Mouse (Mus musculus) liver, embryonic 16.5 days (tissue): ENCODE measurements around the gene Cib1. TPM values are rescaled to one million over a fixed set of nuclear protein-coding genes. Genes with fewer than 3 reads are reported as not detected.

Experiments
- ATAC-seq: fragments of 200-750 bp; cut with Nextera tagmentation; 2 replicates; pipeline ENCODE4 v1.8.0; 2017; ENCODE audit warnings: low read depth, mild to moderate bottlenecking, moderate number of reproducible peaks, moderate library complexity
- H3K27ac ChIP-seq: fragments of 300-500 bp; sonication (generic); 2 replicates; pipeline ENCODE4 v1.5.1; 2014; ENCODE audit warnings: mild to moderate bottlenecking, low read length
- H3K27me3 ChIP-seq: fragments of 300-500 bp; sonication (generic); 2 replicates; pipeline ENCODE4 v1.6.1; 2014; ENCODE audit warnings: low read depth, low read length, mixed read lengths; ENCODE audit not compliant: control insufficient read depth, insufficient read depth
- H3K36me3 ChIP-seq: fragments of 300-500 bp; sonication (generic); 2 replicates; pipeline ENCODE4 v1.6.1; 2014; ENCODE audit warnings: mild to moderate bottlenecking; ENCODE audit not compliant: control insufficient read depth, insufficient read depth
- H3K4me1 ChIP-seq: fragments of 300-500 bp; sonication (generic); 2 replicates; pipeline ENCODE4 v1.6.1; 2014; ENCODE audit warnings: low read depth, low read length, mixed read lengths; ENCODE audit not compliant: control insufficient read depth
- H3K4me2 ChIP-seq: fragments of 300-500 bp; sonication (generic); 2 replicates; pipeline ENCODE4 v1.6.1; 2014; ENCODE audit warnings: low read depth, low read length, mixed read lengths
- H3K4me3 ChIP-seq: fragments of 300-500 bp; sonication (generic); 2 replicates; pipeline ENCODE4 v1.5.1; 2014; ENCODE audit warnings: low read depth, mild to moderate bottlenecking, low read length
- H3K9ac ChIP-seq: fragments of 300-500 bp; sonication (generic); 2 replicates; pipeline ENCODE4 v1.6.1; 2014; ENCODE audit warnings: low read depth, low read length
- H3K9me3 ChIP-seq: fragments of 300-500 bp; sonication (generic); replicated peaks from 2 replicates; pipeline ENCODE4 v1.6.1; 2016; ENCODE audit warnings: low read length; ENCODE audit not compliant: control insufficient read depth
- WGBS: fragments of 180-500 bp; shearing (Covaris S2); extraction: QIAGEN DNeasy Blood & Tissue Kit; methylation state at CpG from one replicate; pipeline ENCODE4 v1.1.7; 2014; ENCODE audit not compliant: insufficient replicate concordance; 5-methylcytosine and 5-hydroxymethylcytosine counted together
- polyA plus RNA-seq: library from polyadenylated mRNA; unstranded; fragments of >200 nt; fragmentation: Nextera tagmentation; extraction: Ambion mirVana; gene quantifications from 2 replicates; pipeline ENCODE4 v1.2.1, GENCODE M21; 2015

The Cib1 gene
- polyA plus RNA-seq, 1 experiment from 2014 or later: 77.0 TPM

DNA sequence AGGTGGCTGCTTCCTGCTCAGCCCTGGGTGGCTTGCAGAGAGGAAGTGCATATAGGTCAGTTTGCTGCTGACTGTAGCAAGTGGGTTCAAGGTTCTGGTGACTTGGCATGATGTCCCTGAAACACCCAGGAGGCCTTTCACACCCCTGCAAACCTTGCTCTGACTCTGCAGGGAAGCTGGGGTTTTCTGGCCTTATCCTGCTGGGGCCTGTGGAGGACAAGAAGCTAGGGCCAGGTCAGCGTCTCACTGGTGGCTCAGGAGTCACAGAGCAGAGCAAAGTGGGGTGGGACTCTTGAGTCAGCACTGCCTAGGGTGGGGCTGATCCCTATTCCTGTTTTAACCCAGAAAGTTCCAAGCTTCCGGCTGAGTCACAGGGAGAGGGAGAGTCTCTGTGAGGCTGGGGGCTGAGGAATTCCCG lies 25.3 kb downstream of the Cib1 start:
- no peak for ATAC-seq
- Histone ChIP-seq H3K9ac (peak overlapping the region; percentile 70), H3K27ac (peak overlapping the region; percentile 99), H3K4me1 (peaks cover 99% of the 10 kb centered on the region), H3K36me3 (peaks cover 4% of the 10 kb centered on the region; the same call in 1 of the 2 replicates), H3K4me3 (peak overlapping the region; percentile 41), H3K27me3 (no peaks in the 10 kb centered on the region), H3K9me3 (no peaks in the 10 kb centered on the region), H3K4me2 (peak overlapping the region; percentile 74)
- 19% methylated on average over 3 of the region's 3 CpGs for WGBS

- H3K9ac ChIP-seq: peak overlapping the region; percentile 70
- H3K4me1 ChIP-seq: peaks cover 100% of the 10 kb centered on the region
- H3K36me3 ChIP-seq: peaks cover 10% of the 10 kb centered on the region; the same call in 1 of the 2 replicates
- no peak for ATAC-seq
- no peaks in the 10 kb centered on the region for H3K27me3 ChIP-seq
- H3K9me3 ChIP-seq: no peaks in the 10 kb centered on the region
- H3K4me3 ChIP-seq: no peak overlapping the region
- WGBS: 54% methylated on average over 12 of the region's 12 CpGs
- peak overlapping the region; percentile 74 for H3K4me2 ChIP-seq
- H3K27ac ChIP-seq: peak overlapping the region; percentile 99
Measured at GRCm38 (mm10) chr7:80205705-80206589, 26.7 kb downstream of the Cib1 start.

DNA sequence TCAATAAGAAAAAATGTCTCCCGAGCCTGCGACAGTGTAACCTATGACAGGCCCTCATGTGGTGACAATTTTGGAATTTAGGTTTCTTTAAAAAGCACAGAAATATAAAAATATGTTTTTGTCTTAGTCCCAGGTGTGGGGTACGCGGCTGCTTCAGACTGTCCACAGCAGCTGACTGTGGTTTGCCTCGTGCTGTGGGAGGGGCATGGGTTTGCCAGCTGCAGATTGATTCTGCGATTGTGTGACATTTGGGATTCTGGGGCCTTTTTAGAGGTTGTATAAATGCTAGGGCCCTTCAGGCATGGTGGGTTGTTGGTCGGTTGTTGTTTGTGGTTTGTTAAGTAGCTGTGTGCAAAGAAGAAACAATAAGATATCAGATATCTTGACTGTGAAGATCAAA lies 27.7 kb downstream of the Cib1 start:
- Histone ChIP-seq H3K9me3 (no peaks in the 10 kb centered on the region), H3K36me3 (peaks cover 10% of the 10 kb centered on the region; the same call in 1 of the 2 replicates), H3K27ac (peak overlapping the region; percentile 99), H3K4me3 (no peak overlapping the region), H3K4me1 (peaks cover 100% of the 10 kb centered on the region), H3K9ac (no peak overlapping the region; the same call in 1 of the 2 replicates), H3K4me2 (peak overlapping the region; percentile 74; the same call in 1 of the 2 replicates), H3K27me3 (no peaks in the 10 kb centered on the region)
- 38% methylated on average over 7 of the region's 7 CpGs for WGBS
- ATAC-seq: no peak

- H3K27me3 ChIP-seq: no peaks in the 10 kb centered on the region
- WGBS: 62% methylated on average over 4 of the region's 4 CpGs
- ATAC-seq: no peak
- peaks cover 10% of the 10 kb centered on the region; the same call in 1 of the 2 replicates for H3K36me3 ChIP-seq
- no peak overlapping the region for H3K4me3 ChIP-seq
- peaks cover 100% of the 10 kb centered on the region for H3K4me1 ChIP-seq
- H3K9ac ChIP-seq: no peak overlapping the region; the same call in 1 of the 2 replicates
- H3K4me2 ChIP-seq: peak overlapping the region; percentile 51
- H3K9me3 ChIP-seq: no peaks in the 10 kb centered on the region
- H3K27ac ChIP-seq: peak overlapping the region; percentile 84
Measured at GRCm38 (mm10) chr7:80204362-80204761, 28.3 kb downstream of the Cib1 start.

DNA sequence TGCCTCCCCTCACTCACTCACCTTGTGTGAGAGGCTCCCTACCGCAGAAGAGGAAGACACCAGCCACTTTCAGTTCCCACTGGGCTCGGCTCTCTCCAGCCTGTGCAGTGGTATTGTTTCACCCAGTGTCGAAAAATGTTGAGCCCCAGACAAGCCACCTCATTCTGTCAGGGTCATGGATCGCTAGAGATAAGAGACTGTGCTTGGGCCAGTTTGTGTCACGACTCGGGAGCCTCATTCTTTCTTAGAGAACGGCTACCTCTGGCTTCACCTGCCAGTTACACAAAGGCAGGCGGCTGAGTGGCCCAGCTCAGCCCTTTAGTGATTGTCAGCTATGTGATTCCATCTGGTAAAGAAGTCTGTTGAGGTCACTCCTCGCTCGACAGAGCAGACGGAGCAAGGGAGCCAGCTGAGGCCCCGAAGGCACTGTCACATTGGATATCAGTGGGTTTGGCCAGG lies 28.9 kb downstream of the Cib1 start:
- 17% methylated on average over 12 of the region's 12 CpGs for WGBS
- Histone ChIP-seq H3K27ac (peak overlapping the region; percentile 84), H3K4me2 (peak overlapping the region; percentile 51), H3K9ac (peak overlapping the region; percentile 64), H3K9me3 (no peaks in the 10 kb centered on the region), H3K27me3 (no peaks in the 10 kb centered on the region), H3K36me3 (peaks cover 10% of the 10 kb centered on the region; the same call in 1 of the 2 replicates), H3K4me3 (peak overlapping the region; percentile 42), H3K4me1 (peaks cover 94% of the 10 kb centered on the region)
- ATAC-seq: no peak

DNA sequence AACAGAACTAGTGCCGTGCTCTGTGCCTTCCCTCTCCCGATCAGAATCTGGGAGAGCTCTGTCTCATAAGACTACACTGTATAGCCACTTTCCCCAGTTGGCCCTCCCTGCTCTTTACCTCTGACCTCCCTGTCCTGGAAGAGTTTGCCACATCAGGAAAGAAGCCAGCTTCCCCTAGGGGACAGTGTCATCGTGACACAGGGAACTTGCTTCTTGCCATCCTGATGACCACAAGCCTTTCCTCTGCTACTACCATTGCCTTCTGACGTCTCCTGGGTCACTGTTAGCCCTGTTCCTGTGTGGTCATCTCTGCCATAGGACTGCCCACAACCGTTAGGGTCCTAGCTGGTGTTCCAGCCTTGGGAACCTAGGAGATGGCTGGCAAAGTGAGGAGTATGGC lies 29.7 kb downstream of the Cib1 start:
- H3K4me2 ChIP-seq: peak overlapping the region; percentile 51
- WGBS: 52% methylated on average over 5 of the region's 5 CpGs
- H3K9me3 ChIP-seq: no peaks in the 10 kb centered on the region
- peak overlapping the region; percentile 84 for H3K27ac ChIP-seq
- H3K27me3 ChIP-seq: no peaks in the 10 kb centered on the region
- peak overlapping the region; percentile 42 for H3K4me3 ChIP-seq
- H3K36me3 ChIP-seq: peaks cover 10% of the 10 kb centered on the region; the same call in 1 of the 2 replicates
- H3K9ac ChIP-seq: peak overlapping the region; percentile 64
- ATAC-seq: no peak
- H3K4me1 ChIP-seq: peaks cover 88% of the 10 kb centered on the region

DNA sequence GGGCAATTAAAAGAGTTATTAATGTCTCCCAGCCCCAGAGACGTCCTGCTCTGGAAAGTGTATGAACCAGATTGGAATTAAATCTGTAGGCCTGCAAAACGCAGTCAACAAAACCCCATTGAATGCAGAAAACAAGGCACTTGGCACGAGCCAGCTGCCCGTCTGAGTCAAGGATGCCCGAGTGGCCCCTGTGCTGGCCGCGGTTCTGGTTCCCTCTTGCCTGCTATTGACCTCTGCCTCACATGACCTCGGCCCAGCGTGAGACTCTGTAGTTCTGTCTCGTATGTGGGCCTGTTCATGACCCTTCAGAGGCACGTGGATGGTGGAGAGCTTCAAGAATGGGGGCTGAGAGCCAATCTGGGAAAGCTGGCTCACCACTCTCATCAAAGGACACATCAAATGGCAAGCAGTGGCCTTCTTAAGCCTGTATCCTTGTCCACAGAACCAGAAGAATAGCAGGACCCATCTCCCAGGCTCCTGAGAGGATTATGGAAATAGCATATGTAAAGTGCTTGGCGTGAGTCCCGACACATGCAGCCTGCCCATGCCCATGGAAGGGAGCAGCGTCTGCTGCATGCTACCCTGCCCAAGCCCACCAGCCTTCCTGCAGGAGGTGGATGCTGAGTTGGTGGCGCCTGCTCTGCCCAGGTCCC lies 30.6 kb downstream of the Cib1 start:
- Histone ChIP-seq H3K27ac (peak overlapping the region; percentile 73), H3K4me2 (peak overlapping the region; percentile 96), H3K9ac (peak overlapping the region; percentile 99)

GRCm38 (mm10) chr7:80200963-80201539 lies 31.6 kb downstream of the Cib1 start:
- 80% methylated on average over 4 of the region's 5 CpGs for WGBS
- ATAC-seq: no peak
- H3K9me3 ChIP-seq: no peaks in the 10 kb centered on the region
- peak overlapping the region; percentile 96 for H3K4me2 ChIP-seq
- H3K27ac ChIP-seq: peak overlapping the region; percentile 73
- peak overlapping the region; percentile 99 for H3K9ac ChIP-seq
- no peaks in the 10 kb centered on the region for H3K27me3 ChIP-seq
- H3K4me1 ChIP-seq: peaks cover 87% of the 10 kb centered on the region
- H3K36me3 ChIP-seq: peaks cover 10% of the 10 kb centered on the region; the same call in 1 of the 2 replicates
- H3K4me3 ChIP-seq: peak overlapping the region; percentile 98

More for the DNA sequence above, 30.6 kb downstream of the Cib1 start:
- peak overlapping the region; percentile 42; the same call in 1 of the 2 replicates for H3K4me3 ChIP-seq
- H3K27me3 ChIP-seq: no peaks in the 10 kb centered on the region
- H3K36me3 ChIP-seq: peaks cover 10% of the 10 kb centered on the region; the same call in 1 of the 2 replicates
- no peaks in the 10 kb centered on the region for H3K9me3 ChIP-seq
- peaks cover 88% of the 10 kb centered on the region for H3K4me1 ChIP-seq
- WGBS: 87% methylated on average over 15 of the region's 15 CpGs
- no peak for ATAC-seq
